Mouse (Mus musculus) heart, adult 2 months (tissue): ENCODE results near the gene Adamtsl1.

Experiments used
- CTCF ChIP-seq: fragments of 200-600 bp; IDR thresholded peaks from 2 replicates; pipeline ENCODE4 v1.8.1; 2022; ENCODE audit warnings: antibody characterized with exemption, mild to moderate bottlenecking, moderate library complexity
- EP300 ChIP-seq: fragments of 200-500 bp; IDR thresholded peaks from 2 replicates; pipeline ENCODE4 v1.6.1; 2011; ENCODE audit warnings: low read depth, low read length, control low read depth; ENCODE audit not compliant: insufficient read depth
- POLR2A ChIP-seq: fragments of 200-500 bp; IDR thresholded peaks from 2 replicates; pipeline ENCODE4 v1.6.1; 2011; ENCODE audit warnings: mild to moderate bottlenecking, low read depth, low read length, control low read depth; ENCODE audit not compliant: insufficient read depth

GRCm38 (mm10) chr4:86103207-86103606, 589.2 kb downstream of the Adamtsl1 start:
- TF ChIP-seq POLR2A (no peak), CTCF (no peak), EP300 (no peak)
